ENCODE assay signal across 19 mouse cellular contexts in genomic region chr6:51898318-51898994, GRCm38 (mm10).
"Had no signal": no experiment of that assay in that cellular context is flagged by ENCODE, and none has a peak within 500 bp of the region (broad histone marks: within the 10 kb centered on the region; RNA-seq: fewer than 3 reads in every experiment).

No protein-coding gene starts in this region.

- H3K9me3 ChIP-seq: liver, embryonic 12.5 days; midbrain, embryonic 10.5 days; midbrain, embryonic 12.5 days; neural tube, embryonic 13.5 days; neural tube, embryonic 15.5 days; stomach, embryonic 15.5 days had no signal

- ATAC-seq: liver, embryonic 12.5 days; midbrain, embryonic 16.5 days had no signal

- H3K4me2 ChIP-seq: liver, embryonic 12.5 days; midbrain, embryonic 12.5 days; neural tube, embryonic 13.5 days; neural tube, embryonic 15.5 days; stomach, embryonic 15.5 days had no signal

- H3K4me3 ChIP-seq: liver, embryonic 12.5 days; midbrain, embryonic 10.5 days; midbrain, embryonic 12.5 days; myocyte; neural tube, embryonic 13.5 days; neural tube, embryonic 15.5 days; stomach, embryonic 15.5 days had no signal

- H3K4me1 ChIP-seq: midbrain, embryonic 10.5 days; midbrain, embryonic 12.5 days; neural tube, embryonic 13.5 days; neural tube, embryonic 15.5 days had no signal

- H3K36me3 ChIP-seq: liver, embryonic 12.5 days; midbrain, embryonic 10.5 days; midbrain, embryonic 12.5 days; neural tube, embryonic 13.5 days; neural tube, embryonic 15.5 days; stomach, embryonic 15.5 days had no signal

- DNase-seq: lung, adult 18-20 months; midbrain, embryonic 14.5 days; retina, postnatal 1 day; right cerebral cortex, adult 18-20 months; right cerebral cortex, postnatal 25 days; right cerebral cortex, postnatal 4 days; spleen, adult 18-20 months; thymus, adult 18-20 months; thymus, postnatal 14 days; thymus, postnatal 36 days had no signal

- H3K9ac ChIP-seq: liver, embryonic 12.5 days; liver, embryonic 14.5 days; midbrain, embryonic 12.5 days; neural tube, embryonic 13.5 days; neural tube, embryonic 15.5 days; stomach, embryonic 15.5 days had no signal

- H3K27ac ChIP-seq: liver, embryonic 12.5 days; liver, embryonic 14.5 days; midbrain, embryonic 10.5 days; midbrain, embryonic 12.5 days; neural tube, embryonic 13.5 days; neural tube, embryonic 15.5 days; stomach, embryonic 15.5 days had no signal

- H3K27me3 ChIP-seq: liver, embryonic 12.5 days; neural tube, embryonic 13.5 days; neural tube, embryonic 15.5 days; stomach, embryonic 15.5 days had no signal
